Mouse (Mus musculus): ENCODE measurements around the gene Ptp4a2. TPM values are rescaled to one million over a fixed set of nuclear protein-coding genes. Genes with fewer than 3 reads are reported as not detected.
"Not testable (repeated sequence)": the region's sequence is repeated elsewhere in the genome, so short reads cannot be mapped to it uniquely, and the experiment has no call there.

Gene Ptp4a2
- polyA plus RNA-seq, 1 experiment from 2014 or later = 353 TPM

GRCm38 (mm10) chr4:129855051-129855970, 44.3 kb downstream of the Ptp4a2 start:
- ATAC-seq (ENCODE audit: borderline replicate concordance, extremely low read depth, low FRiP score, low TSS enrichment) = 0 out of 2 replicates have a peak, but pooled peaks have one; percentile 11
- no peaks in the 10 kb centered on the region for H3K27me3 ChIP-seq
- 54% methylated on average over 16 of the region's 16 CpGs for WGBS
- no peak overlapping the region for H3K9ac ChIP-seq
- H3K4me2 ChIP-seq = no peak overlapping the region
- H3K9me3 ChIP-seq = no peaks in the 10 kb centered on the region
- 0 out of 2 replicates have a peak, but pooled peaks cover 4% of the 10 kb centered on the region for H3K36me3 ChIP-seq
- no peak overlapping the region for H3K27ac ChIP-seq
- no peaks in the 10 kb centered on the region for H3K4me1 ChIP-seq
- no peak overlapping the region for H3K4me3 ChIP-seq

GRCm38 (mm10) chr4:129860456-129860855, 49.4 kb downstream of the Ptp4a2 start:
- H3K4me3 ChIP-seq = no peak overlapping the region
- WGBS = 87% methylated on average over 9 of the region's 9 CpGs
- no peaks in the 10 kb centered on the region for H3K4me1 ChIP-seq
- no peak for ATAC-seq (ENCODE audit: borderline replicate concordance, extremely low read depth, low FRiP score, low TSS enrichment)
- no peaks in the 10 kb centered on the region for H3K36me3 ChIP-seq
- no peak overlapping the region for H3K4me2 ChIP-seq
- no peaks in the 10 kb centered on the region for H3K27me3 ChIP-seq
- no peak overlapping the region for H3K27ac ChIP-seq
- no peaks in the 10 kb centered on the region for H3K9me3 ChIP-seq
- H3K9ac ChIP-seq = no peak overlapping the region

GRCm38 (mm10) chr4:129861400-129861799, 50.4 kb downstream of the Ptp4a2 start:
- Histone ChIP-seq H3K4me3 (no peak overlapping the region), H3K9me3 (no peaks in the 10 kb centered on the region), H3K36me3 (no peaks in the 10 kb centered on the region), H3K4me2 (no peak overlapping the region), H3K9ac (no peak overlapping the region), H3K27me3 (no peaks in the 10 kb centered on the region), H3K27ac (no peak overlapping the region), H3K4me1 (no peaks in the 10 kb centered on the region)
- no peak for ATAC-seq (ENCODE audit: borderline replicate concordance, extremely low read depth, low FRiP score, low TSS enrichment)
- WGBS = 73% methylated on average over 8 of the region's 8 CpGs

GRCm38 (mm10) chr4:129862357-129862756, 51.3 kb downstream of the Ptp4a2 start:
- no peaks in the 10 kb centered on the region for H3K36me3 ChIP-seq
- H3K4me1 ChIP-seq = no peaks in the 10 kb centered on the region
- no peaks in the 10 kb centered on the region for H3K27me3 ChIP-seq
- H3K9ac ChIP-seq = no peak overlapping the region
- H3K4me2 ChIP-seq = no peak overlapping the region
- 83% methylated on average over 3 of the region's 3 CpGs for WGBS
- no peak for ATAC-seq (ENCODE audit: borderline replicate concordance, extremely low read depth, low FRiP score, low TSS enrichment)
- H3K9me3 ChIP-seq = no peaks in the 10 kb centered on the region
- no peak overlapping the region for H3K4me3 ChIP-seq
- H3K27ac ChIP-seq = no peak overlapping the region

- WGBS = 91% methylated on average over 5 of the region's 5 CpGs
- not testable (repeated sequence) for ATAC-seq (ENCODE audit: borderline replicate concordance, extremely low read depth, low FRiP score, low TSS enrichment); H3K27ac ChIP-seq; H3K4me2 ChIP-seq; H3K36me3 ChIP-seq; H3K27me3 ChIP-seq; H3K4me3 ChIP-seq; H3K9ac ChIP-seq; H3K4me1 ChIP-seq; H3K9me3 ChIP-seq
Observed at GRCm38 (mm10) chr4:129866171-129866570, 55.2 kb downstream of the Ptp4a2 start.

GRCm38 (mm10) chr4:129868211-129868610, 57.2 kb downstream of the Ptp4a2 start:
- Histone ChIP-seq H3K4me2 (no peak overlapping the region), H3K4me3 (no peak overlapping the region), H3K27me3 (no peaks in the 10 kb centered on the region), H3K9ac (no peak overlapping the region), H3K36me3 (no peaks in the 10 kb centered on the region), H3K4me1 (no peaks in the 10 kb centered on the region), H3K9me3 (no peaks in the 10 kb centered on the region), H3K27ac (no peak overlapping the region)
- no peak for ATAC-seq (ENCODE audit: borderline replicate concordance, extremely low read depth, low FRiP score, low TSS enrichment)
- WGBS = 27% methylated on average over 6 of the region's 6 CpGs

GRCm38 (mm10) chr4:129870483-129870882, 59.5 kb downstream of the Ptp4a2 start:
- H3K36me3 ChIP-seq = no peaks in the 10 kb centered on the region
- no peaks in the 10 kb centered on the region for H3K9me3 ChIP-seq
- no peak overlapping the region for H3K27ac ChIP-seq
- H3K4me2 ChIP-seq = no peak overlapping the region
- WGBS = 72% methylated on average over 6 of the region's 6 CpGs
- H3K4me1 ChIP-seq = no peaks in the 10 kb centered on the region
- no peaks in the 10 kb centered on the region for H3K27me3 ChIP-seq
- H3K9ac ChIP-seq = no peak overlapping the region
- H3K4me3 ChIP-seq = no peak overlapping the region
- no peak for ATAC-seq (ENCODE audit: borderline replicate concordance, extremely low read depth, low FRiP score, low TSS enrichment)

- H3K4me2 ChIP-seq = no peak overlapping the region
- H3K27ac ChIP-seq = no peak overlapping the region
- H3K9me3 ChIP-seq = no peaks in the 10 kb centered on the region
- H3K4me3 ChIP-seq = no peak overlapping the region
- WGBS = 76% methylated on average over 9 of the region's 9 CpGs
- no peaks in the 10 kb centered on the region for H3K27me3 ChIP-seq
- no peak overlapping the region for H3K9ac ChIP-seq
- H3K36me3 ChIP-seq = no peaks in the 10 kb centered on the region
- ATAC-seq (ENCODE audit: borderline replicate concordance, extremely low read depth, low FRiP score, low TSS enrichment) = no peak
- H3K4me1 ChIP-seq = peaks cover 8% of the 10 kb centered on the region
Observed at GRCm38 (mm10) chr4:129872376-129872922, 61.4 kb downstream of the Ptp4a2 start.

GRCm38 (mm10) chr4:129874805-129875204, 63.8 kb downstream of the Ptp4a2 start:
- no peak for ATAC-seq (ENCODE audit: borderline replicate concordance, extremely low read depth, low FRiP score, low TSS enrichment)
- no peak overlapping the region for H3K27ac ChIP-seq
- H3K4me1 ChIP-seq = peaks cover 16% of the 10 kb centered on the region
- H3K4me3 ChIP-seq = no peak overlapping the region
- no peaks in the 10 kb centered on the region for H3K9me3 ChIP-seq
- no peaks in the 10 kb centered on the region for H3K27me3 ChIP-seq
- no peak overlapping the region for H3K4me2 ChIP-seq
- H3K36me3 ChIP-seq = no peaks in the 10 kb centered on the region
- WGBS = 71% methylated on average over 10 of the region's 10 CpGs
- no peak overlapping the region for H3K9ac ChIP-seq

GRCm38 (mm10) chr4:129875406-129875805, 64.4 kb downstream of the Ptp4a2 start:
- no peaks in the 10 kb centered on the region for H3K9me3 ChIP-seq
- H3K27me3 ChIP-seq = no peaks in the 10 kb centered on the region
- H3K36me3 ChIP-seq = no peaks in the 10 kb centered on the region
- H3K9ac ChIP-seq = no peak overlapping the region
- peaks cover 16% of the 10 kb centered on the region for H3K4me1 ChIP-seq
- H3K27ac ChIP-seq = no peak overlapping the region
- H3K4me3 ChIP-seq = no peak overlapping the region
- no peak overlapping the region for H3K4me2 ChIP-seq
- no peak for ATAC-seq (ENCODE audit: borderline replicate concordance, extremely low read depth, low FRiP score, low TSS enrichment)
- WGBS = 74% methylated on average over 11 of the region's 11 CpGs

- Histone ChIP-seq H3K4me2 (peak overlapping the region; percentile 50), H3K36me3 (no peaks in the 10 kb centered on the region), H3K9ac (peak overlapping the region; percentile 4; the same call in 1 of the 2 replicates), H3K4me3 (peak overlapping the region; percentile 21), H3K4me1 (peaks cover 25% of the 10 kb centered on the region), H3K27me3 (no peaks in the 10 kb centered on the region), H3K27ac (peak overlapping the region; percentile 60), H3K9me3 (no peaks in the 10 kb centered on the region)
- WGBS = 6% methylated on average over 21 of the region's 21 CpGs
- peak; percentile 76; the same call in 1 of the 2 replicates for ATAC-seq (ENCODE audit: borderline replicate concordance, extremely low read depth, low FRiP score, low TSS enrichment)
Observed at GRCm38 (mm10) chr4:129876831-129877764, 66.1 kb downstream of the Ptp4a2 start.

Measured in lung, embryonic 15.5 days (tissue).